Mouse (Mus musculus) effector memory CD4-positive, alpha-beta T cell, adult 7 months (primary cell): ENCODE measurements around the gene Ubac2. TPM values are rescaled to one million over a fixed set of nuclear protein-coding genes. Genes with fewer than 3 reads are reported as not detected.

Experiments used
- polyA plus RNA-seq: library from polyadenylated mRNA; unstranded; fragments of 100-300 nt; shearing (Covaris generic); gene quantifications from one replicate; pipeline ENCODE4 v1.2.1, GENCODE M21; 2017

Gene Ubac2
- 131 TPM for polyA plus RNA-seq

DNA sequence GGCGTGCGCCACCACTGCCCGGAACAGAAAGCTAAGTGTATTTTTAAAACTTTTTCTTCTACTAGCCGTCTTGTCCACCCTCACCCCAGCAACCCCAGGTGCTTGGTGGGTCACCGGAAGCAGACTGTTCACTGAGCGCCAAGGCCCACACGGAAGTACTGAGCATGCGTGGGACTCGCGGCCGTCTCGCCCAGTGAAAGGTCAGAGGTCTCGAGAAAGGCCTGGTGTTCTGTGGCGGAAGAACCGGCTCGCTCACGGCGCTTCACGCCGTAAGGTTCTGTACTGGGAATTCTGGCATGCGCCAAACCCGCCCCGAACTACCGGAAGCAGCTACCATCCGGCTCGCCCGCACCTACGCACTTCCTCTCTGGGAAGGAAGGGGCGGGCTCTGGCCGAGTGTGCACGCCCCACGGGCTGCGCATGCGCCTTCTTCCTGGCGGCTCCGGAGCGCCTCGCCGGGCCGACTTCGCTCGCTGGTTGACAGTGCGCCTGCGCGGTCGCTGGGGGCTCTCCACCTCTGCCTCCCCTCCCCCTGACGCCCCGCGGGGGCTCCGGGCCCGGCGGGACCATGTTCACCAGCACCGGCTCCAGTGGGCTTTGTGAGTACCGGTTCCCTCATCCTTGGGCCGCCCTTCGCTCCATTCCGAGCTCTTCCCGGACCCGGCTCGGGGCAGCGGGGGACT lies at the start of gene Ubac2:
Gene Ubac2, plus strand, starts transcription at position 445 of the 683 bp plus-strand sequence.

DNA sequence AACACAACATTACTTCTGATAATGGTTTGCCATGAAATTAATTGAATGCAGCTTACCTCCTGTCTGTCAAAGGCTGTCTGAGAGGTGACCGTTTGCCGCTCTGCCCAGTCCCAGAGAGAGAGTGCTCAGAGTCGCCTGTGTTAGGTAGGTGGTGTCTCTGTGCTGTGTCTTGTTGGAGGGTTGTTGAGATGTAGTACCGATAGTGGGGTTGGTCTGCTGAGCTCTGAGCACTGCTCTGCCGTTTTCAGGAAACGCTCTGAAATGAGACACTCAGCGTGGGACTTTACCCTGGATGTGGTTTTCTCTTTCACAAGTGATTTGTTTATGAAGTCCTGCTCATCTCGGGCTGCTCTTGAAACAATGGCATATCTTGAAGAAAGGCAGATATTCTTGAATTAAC lies 37.2 kb downstream of the Ubac2 start, which contains the start of gene Gpr18:
Gene Gpr18, minus strand, starts transcription at position 161 of the 400 bp plus-strand sequence.

DNA sequence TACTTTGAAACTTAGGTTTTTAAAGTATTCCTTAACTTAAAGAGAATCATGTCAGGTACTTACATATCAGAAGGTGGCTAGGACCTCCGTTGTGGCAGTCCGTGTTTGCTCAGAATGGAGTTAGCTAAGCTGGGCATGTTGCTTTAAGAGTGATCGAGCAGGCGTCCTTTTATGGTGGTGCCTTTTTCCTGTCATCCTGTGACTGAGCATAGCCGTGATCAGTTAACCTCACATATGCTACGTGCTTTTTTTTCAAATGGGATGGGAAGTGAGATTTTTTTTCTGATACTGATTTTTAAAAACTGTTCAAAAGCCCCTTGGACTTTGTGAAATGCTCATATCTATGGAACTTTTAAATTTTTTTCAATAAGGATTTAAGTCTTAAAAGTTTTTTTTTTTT lies 86.6 kb downstream of the Ubac2 start, which contains the start of gene Gpr183:
Gene Gpr183, minus strand, starts transcription at position 206 of the 400 bp plus-strand sequence.

DNA sequence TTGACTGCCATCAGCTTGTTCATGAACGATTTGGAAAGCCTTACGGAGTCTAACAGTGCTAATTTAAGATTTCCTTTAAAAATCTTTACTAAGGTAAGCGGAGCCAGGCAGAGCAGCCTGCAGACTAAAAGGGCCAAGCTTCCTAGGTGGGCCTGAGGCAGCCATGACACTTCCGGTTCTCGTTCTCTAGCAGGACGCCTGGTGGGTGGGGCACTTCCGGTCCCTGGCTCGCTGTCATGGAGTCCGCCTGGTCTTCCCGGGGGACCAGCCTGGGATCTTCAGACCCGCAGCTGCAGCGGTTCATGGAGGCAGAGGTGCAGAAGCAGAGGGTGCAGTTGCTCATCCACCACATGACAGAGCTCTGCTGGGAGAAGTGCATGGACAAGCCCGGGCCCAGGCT lies 156.0 kb downstream of the Ubac2 start, which contains the start of gene Timm8a2:
Gene Timm8a2, plus strand, starts transcription at position 224 of the 400 bp plus-strand sequence.

Other genes starting within 250 kb of the Ubac2 start
- gene Dock9, start 80.8 kb upstream of the Ubac2 start, polyA plus RNA-seq, result 16.9 TPM
- 164 TPM for gene Gpr18, start 37.2 kb downstream of the Ubac2 start, polyA plus RNA-seq
- gene Gpr183, start 86.6 kb downstream of the Ubac2 start, polyA plus RNA-seq, result 459 TPM
- gene Timm8a2, start 156.1 kb downstream of the Ubac2 start, polyA plus RNA-seq, result not detected
- gene Tm9sf2, start 228.4 kb downstream of the Ubac2 start, polyA plus RNA-seq, result 124 TPM